Mouse (Mus musculus) kidney, adult 11 months (tissue): ENCODE measurements around the gene Ubqln4.

Source experiments
- DNase-seq: peaks from one replicate; pipeline ENCODE4 v3.0.0; 2022

Gene Ubqln4

GRCm38 (mm10) chr3:88553525-88553879, at the start of gene Ubqln4:
Gene Ubqln4, plus strand, starts transcription at chr3:88553758.
- DNase-seq = peak; percentile 88

DNA sequence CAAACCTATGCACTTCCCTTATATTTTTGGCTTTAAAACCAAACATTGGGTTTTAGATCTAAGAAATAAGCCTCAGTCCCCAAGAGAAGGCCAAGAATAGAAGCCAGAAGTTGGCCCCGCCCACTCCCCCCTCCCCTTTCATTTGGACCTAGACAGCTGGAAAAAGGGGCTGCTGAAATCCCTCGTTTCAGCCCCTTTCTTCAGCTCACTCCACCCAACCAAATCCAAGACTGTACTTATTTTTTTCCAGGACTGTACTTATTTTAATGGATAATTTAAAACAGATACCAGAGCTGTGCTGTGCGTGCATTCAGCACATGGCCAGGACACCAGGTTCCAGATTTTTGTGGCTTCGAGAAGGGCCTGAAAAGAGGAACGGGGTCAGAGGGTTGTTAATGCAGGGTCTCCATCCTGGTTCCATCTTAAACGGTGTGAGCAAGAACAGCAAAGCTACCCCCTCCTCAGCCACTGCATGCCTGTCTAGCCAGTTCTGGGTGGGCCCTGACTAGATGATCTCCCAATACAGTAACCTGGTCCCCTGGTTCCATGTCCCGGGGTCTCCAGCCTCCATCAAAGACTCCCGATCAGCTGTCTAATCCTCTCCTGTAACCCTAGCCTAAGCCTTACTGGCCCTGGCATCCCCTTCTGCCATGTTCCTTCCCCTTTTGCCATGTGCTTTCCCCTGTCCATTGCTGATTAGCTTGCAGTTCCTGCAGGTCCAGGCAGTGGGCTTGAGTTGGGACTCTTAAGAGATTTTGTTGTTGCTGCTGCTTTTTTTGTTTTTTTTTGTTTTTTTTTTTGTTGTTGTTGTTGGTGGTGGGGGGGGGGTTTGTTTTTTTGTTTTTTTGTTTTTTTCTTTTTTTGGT, 49.4 kb upstream of the Ubqln4 start:
- DNase-seq = no peak

GRCm38 (mm10) chr3:88505081-88505480, 48.5 kb upstream of the Ubqln4 start:
- no peak for DNase-seq

GRCm38 (mm10) chr3:88505765-88506164, 47.8 kb upstream of the Ubqln4 start:
- DNase-seq = no peak

DNA sequence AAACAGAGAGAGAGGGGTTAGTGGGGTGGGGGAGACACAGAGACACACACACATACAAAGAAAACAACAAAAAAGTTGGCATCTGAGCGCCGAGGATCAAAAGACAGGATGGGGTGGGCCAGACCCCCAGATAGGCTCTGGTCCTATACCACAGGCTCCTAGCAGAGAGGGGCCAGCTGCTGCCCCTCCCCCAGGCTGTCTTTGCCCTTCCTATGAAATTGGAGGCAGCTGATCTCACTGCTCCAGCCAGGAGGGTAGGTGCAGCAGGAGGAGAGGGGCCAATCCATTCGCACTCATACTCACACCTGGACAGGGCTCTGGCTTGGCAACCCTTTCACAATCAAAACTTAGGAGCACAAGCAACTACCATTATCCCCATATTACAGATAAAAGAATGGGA, 44.3 kb upstream of the Ubqln4 start:
- DNase-seq = no peak

DNA sequence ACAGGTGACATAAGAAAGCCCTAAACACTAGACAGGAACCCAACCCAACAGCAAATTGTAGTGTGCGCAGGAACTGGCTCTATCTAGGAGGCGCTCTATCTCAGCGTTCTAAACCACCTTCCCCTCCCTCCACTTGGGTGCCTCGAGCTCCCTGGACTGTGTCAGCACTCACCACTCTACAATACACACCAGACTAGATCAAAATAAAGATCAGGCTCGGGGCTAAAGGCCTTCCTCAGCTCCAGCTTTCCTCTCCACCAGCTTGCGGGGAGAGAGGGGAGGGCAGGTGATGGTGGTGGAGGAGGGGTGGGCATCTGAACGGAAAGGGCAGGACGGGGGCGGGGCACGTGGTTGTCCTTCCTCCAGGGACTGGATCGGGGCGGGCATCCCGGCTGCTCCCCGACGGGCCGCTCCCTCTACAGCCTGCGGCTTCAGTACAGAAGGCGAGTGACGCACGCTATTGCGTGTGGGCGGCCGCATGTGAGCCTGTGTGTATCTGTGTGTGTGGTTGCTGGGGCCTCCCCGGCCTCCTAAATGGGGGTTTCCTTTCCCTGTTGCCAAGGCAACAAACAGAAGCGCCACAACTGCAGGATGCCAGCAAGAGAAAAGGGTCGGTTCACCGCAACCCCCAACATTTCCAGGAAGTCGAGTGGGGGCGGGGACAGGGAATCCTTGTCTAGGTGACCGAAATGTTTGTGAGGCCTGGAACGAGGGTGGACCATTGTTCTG, 43.7 kb upstream of the Ubqln4 start, which contains the start of gene Lmna:
Lmna (minus strand) TSS at position 265 of the 729 bp plus-strand sequence.
- DNase-seq = peak; percentile 93

GRCm38 (mm10) chr3:88510421-88511289, 42.9 kb upstream of the Ubqln4 start:
- no peak for DNase-seq

- no peak for DNase-seq
Observed at GRCm38 (mm10) chr3:88511559-88511958, 42.0 kb upstream of the Ubqln4 start.

DNA sequence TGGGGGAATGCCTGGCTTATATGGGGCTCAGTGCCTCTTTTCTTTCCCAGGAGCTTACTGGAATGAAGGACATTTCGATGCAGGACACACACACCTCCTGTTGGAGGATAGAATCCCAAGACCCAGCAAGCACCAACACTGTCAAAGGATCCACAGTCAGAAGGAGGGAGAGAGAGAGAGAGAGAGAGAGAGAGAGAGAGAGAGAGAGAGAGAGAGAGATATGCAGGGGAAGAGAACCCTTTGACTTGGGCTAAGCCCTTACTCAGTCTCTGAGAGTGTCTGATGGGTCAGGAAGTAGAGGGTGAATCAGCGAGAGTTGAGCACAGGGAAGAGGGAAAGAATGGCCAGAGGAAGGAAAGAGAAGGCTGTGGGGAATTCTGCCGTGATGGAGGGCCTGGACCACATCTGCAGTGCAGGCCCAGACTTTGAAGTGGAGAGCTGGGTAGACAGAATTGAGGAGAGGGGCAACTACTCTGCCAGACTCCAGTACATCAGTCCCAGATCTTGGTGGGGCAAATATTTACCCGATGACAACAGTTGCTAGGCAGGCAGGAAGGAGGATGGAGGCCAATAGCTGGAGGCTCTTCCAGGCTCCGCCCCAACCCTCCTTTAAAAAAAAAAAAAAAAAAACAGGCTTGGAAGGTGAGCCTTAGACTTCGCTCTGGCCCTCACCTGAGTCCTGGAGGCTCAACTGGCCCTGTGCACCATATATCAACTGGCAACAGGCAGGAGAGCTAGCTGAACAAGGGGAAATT, 41.2 kb upstream of the Ubqln4 start:
- DNase-seq = no peak

- no peak for DNase-seq
Observed at GRCm38 (mm10) chr3:88512896-88513545, 40.5 kb upstream of the Ubqln4 start.

- DNase-seq = no peak
Observed at GRCm38 (mm10) chr3:88513546-88514115, 39.9 kb upstream of the Ubqln4 start.

DNA sequence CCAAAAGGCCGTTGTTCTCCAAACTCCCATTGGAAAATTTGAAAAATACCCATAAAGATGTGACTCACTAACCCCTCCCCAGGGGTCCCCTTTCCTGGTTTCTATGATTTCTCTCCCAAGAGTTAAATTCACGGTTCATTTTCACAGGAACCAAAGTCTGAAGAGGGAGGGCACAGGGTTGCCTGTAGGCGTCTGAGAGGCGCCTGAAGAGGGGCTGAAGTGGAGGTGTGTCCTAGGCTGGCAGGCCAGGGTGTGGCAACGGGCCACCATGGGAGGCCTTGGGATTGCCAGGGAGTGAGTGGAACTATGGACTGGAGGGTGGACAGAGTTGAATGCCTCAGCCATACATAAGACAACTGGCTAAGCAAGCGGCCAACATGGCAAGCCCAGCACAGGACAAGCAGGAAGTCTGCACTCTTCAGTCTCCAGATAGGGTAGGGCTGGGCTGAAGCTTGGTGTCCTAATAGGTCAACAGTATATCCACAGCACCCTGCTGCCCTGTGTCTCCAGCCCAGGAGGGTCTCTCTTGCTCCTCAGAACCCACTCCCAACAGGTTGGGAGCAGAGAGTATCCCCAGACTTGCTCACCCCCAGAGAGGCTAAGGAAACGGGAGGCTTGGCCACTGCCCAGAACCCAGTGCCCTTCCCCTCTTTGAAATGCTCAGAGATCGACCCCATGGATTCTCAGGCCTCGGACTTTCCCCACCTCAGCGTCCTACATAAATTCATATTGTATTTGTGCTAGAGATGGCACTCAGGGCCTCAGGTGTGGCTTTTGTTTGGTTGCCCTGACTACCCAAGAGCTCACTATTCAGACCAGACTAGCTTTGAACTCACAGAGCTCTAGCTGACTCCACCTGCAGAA, 39.1 kb upstream of the Ubqln4 start:
- DNase-seq = no peak

GRCm38 (mm10) chr3:88515095-88515386, 38.5 kb upstream of the Ubqln4 start:
- DNase-seq = no peak

DNA sequence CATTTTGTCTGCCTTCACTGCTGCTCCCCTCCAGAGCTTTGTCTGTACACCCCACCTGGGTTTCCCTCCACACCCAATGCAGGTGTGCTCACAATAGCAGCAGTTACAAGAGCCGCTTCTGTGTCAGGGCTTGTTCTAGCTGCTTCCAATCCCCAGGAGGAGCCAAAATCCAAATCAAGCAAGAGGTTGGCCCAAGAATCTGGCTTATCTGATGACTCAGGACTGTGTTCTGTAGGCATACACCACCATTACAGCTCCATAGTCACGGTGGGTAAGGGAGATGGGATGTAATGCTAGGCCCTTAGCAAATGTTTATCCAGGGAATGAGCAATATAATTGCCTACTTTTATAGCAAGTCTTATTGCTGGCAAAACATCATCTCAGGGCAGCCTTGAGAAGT, 37.2 kb upstream of the Ubqln4 start:
- no peak for DNase-seq

DNA sequence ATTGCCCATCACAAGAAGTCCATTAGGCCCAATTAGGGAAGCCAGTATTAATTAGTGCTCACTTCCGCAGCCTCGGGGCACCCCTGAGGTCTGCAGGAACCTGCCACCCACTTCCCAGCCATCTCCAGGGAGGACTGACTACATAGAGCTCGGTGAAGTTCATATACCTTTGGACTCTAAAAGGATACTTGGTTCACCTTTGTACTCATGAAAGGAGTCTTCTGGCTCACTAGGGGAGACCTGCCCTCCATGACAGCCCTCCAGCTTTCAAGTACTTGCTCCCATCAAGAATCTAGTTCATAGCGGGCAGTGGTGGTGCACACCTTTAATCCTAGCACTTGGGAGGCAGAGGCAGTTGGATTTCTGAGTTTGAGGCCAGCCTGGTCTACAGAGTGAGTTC, 35.1 kb upstream of the Ubqln4 start:
- DNase-seq = no peak

GRCm38 (mm10) chr3:88520078-88520477, 33.5 kb upstream of the Ubqln4 start:
- no peak for DNase-seq

- DNase-seq = no peak
Observed at GRCm38 (mm10) chr3:88521156-88521555, 32.4 kb upstream of the Ubqln4 start.

DNA sequence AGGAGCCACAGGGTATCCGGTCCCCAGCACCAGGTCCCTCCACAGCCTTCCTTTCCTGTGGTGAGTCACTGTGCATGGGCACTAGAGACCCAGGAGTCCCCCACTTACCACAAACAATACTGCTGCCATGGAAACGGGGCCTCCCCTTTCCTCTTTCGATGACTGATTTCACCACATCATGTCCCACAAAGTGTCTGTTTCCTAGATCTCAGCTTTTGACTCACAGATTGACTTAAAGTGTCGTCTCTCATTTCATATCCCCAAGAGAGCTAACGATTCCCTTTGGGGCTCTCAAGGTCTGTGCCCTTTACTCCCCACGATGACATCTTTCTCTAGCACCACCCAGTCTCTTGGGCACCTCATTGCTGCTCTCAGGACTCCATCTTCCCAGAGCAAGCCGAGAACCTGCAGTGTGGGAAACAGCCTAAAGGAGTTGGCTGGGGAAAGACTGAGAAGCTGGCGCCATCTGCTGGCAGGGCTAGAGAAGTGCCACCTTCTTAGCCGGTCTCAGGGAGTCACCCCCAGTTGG, 31.7 kb upstream of the Ubqln4 start:
- no peak for DNase-seq

- no peak for DNase-seq
Observed at GRCm38 (mm10) chr3:88523027-88523426, 30.5 kb upstream of the Ubqln4 start.

DNA sequence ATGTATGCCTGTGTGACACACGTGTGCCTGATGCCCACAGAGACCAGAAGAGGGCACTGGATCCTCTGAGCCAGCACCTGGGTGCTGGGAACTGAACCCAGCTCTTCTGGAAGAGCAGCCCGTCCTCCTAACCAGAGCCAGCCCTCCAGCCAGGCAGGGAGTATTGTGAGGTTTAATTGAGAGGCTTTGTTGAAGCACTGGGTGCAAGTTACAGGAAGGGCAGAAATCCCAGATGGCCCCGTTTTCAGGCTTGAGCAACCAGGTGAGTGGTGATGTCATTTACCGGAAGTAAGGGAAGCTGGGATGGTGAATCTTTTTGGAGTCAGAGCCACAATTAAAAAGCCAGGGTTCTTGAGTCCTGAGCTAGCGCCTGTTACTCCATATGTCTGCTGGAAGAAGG, 28.5 kb upstream of the Ubqln4 start:
- no peak for DNase-seq
